Mouse (Mus musculus) olfactory bulb, adult 2 months (tissue): ENCODE data around the gene Ttll6.

Experiments used
- CTCF ChIP-seq: fragments of 200-500 bp; IDR thresholded peaks from 2 replicates; pipeline ENCODE4 v1.5.1; 2012; ENCODE audit warnings: low read depth, mild to moderate bottlenecking, low read length, moderate library complexity; ENCODE audit not compliant: insufficient read depth
- POLR2A ChIP-seq: fragments of 200-500 bp; IDR thresholded peaks from 2 replicates; pipeline ENCODE4 v1.6.1; 2012; ENCODE audit warnings: mild to moderate bottlenecking, low read depth, low read length, moderate library complexity; ENCODE audit not compliant: insufficient read depth

GRCm38 (mm10) chr11:96168125-96168524, 34.5 kb downstream of the Ttll6 start:
- TF ChIP-seq CTCF (no peak), POLR2A (no peak)
